Mouse (Mus musculus) lung, adult 2 months (tissue): ENCODE data around the gene Evx2.

Experiments used
- CTCF ChIP-seq: fragments of 200-500 bp; IDR thresholded peaks from 2 replicates; pipeline ENCODE4 v1.5.1; 2011; ENCODE audit warnings: mild to moderate bottlenecking, low read length, control low read depth; ENCODE audit not compliant: insufficient read depth
- POLR2A ChIP-seq: fragments of 200-500 bp; IDR thresholded peaks from 2 replicates; pipeline ENCODE4 v1.6.1; 2011; ENCODE audit warnings: low read depth, mild to moderate bottlenecking, control low read depth, low read length, borderline replicate concordance; ENCODE audit errors: extremely low read depth

DNA sequence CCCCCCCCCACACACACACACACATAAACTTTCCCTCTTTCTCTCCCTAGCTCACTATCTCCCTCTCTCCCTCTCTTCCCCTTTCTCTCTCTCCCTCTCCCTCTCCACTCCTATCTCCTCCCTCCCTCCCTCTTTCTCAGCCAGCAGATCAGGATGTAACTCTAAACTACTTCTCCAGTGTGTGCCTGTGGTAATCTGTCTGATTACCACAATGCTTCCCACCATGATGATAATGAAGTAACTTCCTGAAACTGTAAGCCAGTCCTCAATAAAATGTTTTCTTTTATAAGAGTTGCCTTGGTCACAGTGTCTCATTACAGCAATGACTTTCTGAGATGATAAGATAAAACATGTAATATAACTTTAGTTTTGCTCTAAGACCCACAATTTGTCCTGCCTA is 50.0 kb downstream of the Evx2 start:
- TF ChIP-seq CTCF (no peak), POLR2A (no peak)
